Mouse (Mus musculus) CH12.LX (cell line): Measurements from ENCODE around the gene Zfp574. TPM values are rescaled to one million over a fixed set of nuclear protein-coding genes. Genes with fewer than 3 reads are reported as not detected.
A peak's percentile ranks its signal among the peaks of the same experiment; 100 is the strongest.

Experiments
- DNase-seq: peaks from one replicate; pipeline ENCODE4 v3.0.0-alpha.2; 2013; ENCODE audit errors: extremely low read depth
- H3K27ac ChIP-seq: 2 replicates; pipeline ENCODE4 v1.5.1; 2012; ENCODE audit warnings: low read depth, mild to moderate bottlenecking, control low read depth, moderate library complexity; ENCODE audit not compliant: insufficient read depth
- H3K27me3 ChIP-seq: replicated peaks from 2 replicates; pipeline ENCODE3; 2012; ENCODE audit warnings: inconsistent platforms
- H3K36me3 ChIP-seq, 2 experiments: replicated peaks in 1 of 2; 2 replicates each; pipeline versions ENCODE3 to v1.6.1; 2012; ENCODE audit warnings: inconsistent platforms in 1 of 2, low read length in 1 of 2, mild to moderate bottlenecking in 1 of 2, mixed read lengths in 1 of 2, moderate library complexity in 1 of 2; ENCODE audit not compliant: control insufficient read depth in 1 of 2, insufficient read depth in 1 of 2
- H3K4me1 ChIP-seq, 2 experiments: 2 replicates each; pipeline ENCODE4 v1.6.1; 2012; ENCODE audit warnings: inconsistent platforms in 1 of 2, moderate library complexity in 1 of 2; ENCODE audit not compliant: insufficient read depth in 2 of 2, control insufficient read depth in 1 of 2
- H3K4me2 ChIP-seq: 2 replicates; pipeline ENCODE4 v1.6.1; 2012; ENCODE audit warnings: low read depth, mild to moderate bottlenecking, control low read depth; ENCODE audit not compliant: poor library complexity, insufficient read depth, severe bottlenecking
- H3K4me3 ChIP-seq, 3 experiments: fragments of 150-350 bp in 1 of 3; sonication (generic) in 1 of 3; replicated peaks in 1 of 3; 2 replicates each; pipeline versions ENCODE3 to v1.5.1; 2011 to 2012; ENCODE audit warnings: low read depth in 2 of 3, low read length in 2 of 3, mild to moderate bottlenecking in 2 of 3, moderate library complexity in 2 of 3, control low read depth in 1 of 3, improper control_type of control experiment in 1 of 3, inconsistent platforms in 1 of 3, mixed read lengths in 1 of 3; ENCODE audit not compliant: poor library complexity in 1 of 3
- H3K79me2 ChIP-seq: replicated peaks from 2 replicates; pipeline ENCODE4 v1.6.1; 2012; ENCODE audit warnings: mild to moderate bottlenecking, moderate library complexity; ENCODE audit not compliant: control insufficient read depth, poor library complexity, insufficient read depth, severe bottlenecking; ENCODE audit errors: extremely low read depth
- H3K9ac ChIP-seq: 2 replicates; pipeline ENCODE4 v1.6.1; 2012; ENCODE audit warnings: low read depth, mild to moderate bottlenecking, control low read depth, moderate library complexity; ENCODE audit not compliant: insufficient read depth
- H3K9me3 ChIP-seq: replicated peaks from 2 replicates; pipeline ENCODE3; 2012; ENCODE audit warnings: low read length, inconsistent platforms, mixed read lengths
- BHLHE40 ChIP-seq: IDR thresholded peaks from 2 replicates; pipeline ENCODE4 v1.6.1; 2011; ENCODE audit warnings: mild to moderate bottlenecking, low read depth, low read length, improper control_type of control experiment
- CHD1 ChIP-seq: IDR thresholded peaks from 2 replicates; pipeline ENCODE4 v1.6.1; 2012; ENCODE audit warnings: low read depth, low read length, improper control_type of control experiment, inconsistent platforms
- CHD2 ChIP-seq: IDR thresholded peaks from 2 replicates; pipeline ENCODE4 v1.6.1; 2011; ENCODE audit warnings: low read length, improper control_type of control experiment
- ELF1 ChIP-seq: IDR thresholded peaks from 2 replicates; pipeline ENCODE4 v1.6.1; 2014; ENCODE audit warnings: low read depth, mild to moderate bottlenecking, inconsistent platforms, low read length, improper control_type of control experiment
- EP300 ChIP-seq: IDR thresholded peaks from 2 replicates; pipeline ENCODE4 v1.6.1; 2011; ENCODE audit warnings: low read length, improper control_type of control experiment
- GABPA ChIP-seq: IDR thresholded peaks from 2 replicates; pipeline ENCODE4 v1.6.1; 2012; ENCODE audit warnings: low read depth, low read length, improper control_type of control experiment, inconsistent platforms; ENCODE audit not compliant: insufficient replicate concordance
- HCFC1 ChIP-seq: IDR thresholded peaks from 2 replicates; pipeline ENCODE4 v1.6.1; 2012; ENCODE audit warnings: low read depth, mild to moderate bottlenecking, inconsistent platforms, low read length, improper control_type of control experiment
- JUN ChIP-seq: IDR thresholded peaks from 2 replicates; pipeline ENCODE4 v1.6.1; 2011; ENCODE audit warnings: low read depth, mild to moderate bottlenecking, low read length, improper control_type of control experiment, moderate library complexity; ENCODE audit not compliant: insufficient read depth
- JUND ChIP-seq: conservative IDR thresholded peaks from 2 replicates; pipeline ENCODE4 v1.6.1; 2011; ENCODE audit warnings: low read depth, low read length, improper control_type of control experiment
- KAT2A ChIP-seq: IDR thresholded peaks from 2 replicates; pipeline ENCODE4 v1.6.1; 2012; ENCODE audit warnings: low read length, improper control_type of control experiment, inconsistent platforms; ENCODE audit not compliant: insufficient replicate concordance
- MAFK ChIP-seq: IDR thresholded peaks from 2 replicates; pipeline ENCODE4 v1.6.1; 2011; ENCODE audit warnings: low read length, improper control_type of control experiment; ENCODE audit not compliant: insufficient replicate concordance
- MAX ChIP-seq: IDR thresholded peaks from 2 replicates; pipeline ENCODE4 v1.6.1; 2011; ENCODE audit warnings: low read length, improper control_type of control experiment
- MAZ ChIP-seq: IDR thresholded peaks from 2 replicates; pipeline ENCODE4 v1.6.1; 2012; ENCODE audit warnings: low read depth, mild to moderate bottlenecking, inconsistent platforms, low read length, improper control_type of control experiment, moderate library complexity
- MEF2A ChIP-seq: IDR thresholded peaks from 2 replicates; pipeline ENCODE4 v1.6.1; 2014; ENCODE audit warnings: low read depth, mild to moderate bottlenecking, inconsistent platforms, low read length, improper control_type of control experiment, borderline replicate concordance
- NELFE ChIP-seq: IDR thresholded peaks from 2 replicates; pipeline ENCODE4 v1.6.1; 2011; ENCODE audit warnings: low read depth, low read length, improper control_type of control experiment
- NRF1 ChIP-seq: IDR thresholded peaks from 2 replicates; pipeline ENCODE4 v1.6.1; 2014; ENCODE audit warnings: low read depth, mild to moderate bottlenecking, inconsistent platforms, low read length, improper control_type of control experiment, moderate library complexity
- PAX5 ChIP-seq: IDR thresholded peaks from 2 replicates; pipeline ENCODE4 v1.6.1; 2012; ENCODE audit warnings: low read length, inconsistent platforms, mixed read lengths
- POLR2A ChIP-seq: IDR thresholded peaks from 2 replicates; pipeline ENCODE4 v1.6.1; 2011; ENCODE audit warnings: low read depth, mild to moderate bottlenecking, improper control_type of control experiment, low read length
- POLR2AphosphoS2 ChIP-seq: IDR thresholded peaks from 2 replicates; pipeline ENCODE4 v1.6.1; 2011; ENCODE audit warnings: low read depth, low read length, improper control_type of control experiment
- RAD21 ChIP-seq: IDR thresholded peaks from 2 replicates; pipeline ENCODE4 v1.6.1; 2011; ENCODE audit warnings: low read depth, mild to moderate bottlenecking, low read length, improper control_type of control experiment, moderate library complexity
- RCOR1 ChIP-seq: conservative IDR thresholded peaks from 2 replicates; pipeline ENCODE4 v1.6.1; 2012; ENCODE audit warnings: low read depth, mild to moderate bottlenecking, inconsistent platforms, low read length, improper control_type of control experiment
- SIN3A ChIP-seq: IDR thresholded peaks from 2 replicates; pipeline ENCODE4 v1.6.1; 2012; ENCODE audit warnings: low read length, improper control_type of control experiment, inconsistent platforms
- SMC3 ChIP-seq: IDR thresholded peaks from 2 replicates; pipeline ENCODE4 v1.6.1; 2011; ENCODE audit warnings: low read depth, low read length, improper control_type of control experiment
- TCF12 ChIP-seq: IDR thresholded peaks from 2 replicates; pipeline ENCODE4 v1.6.1; 2014; ENCODE audit warnings: low read depth, mild to moderate bottlenecking, inconsistent platforms, low read length, improper control_type of control experiment
- USF2 ChIP-seq: conservative IDR thresholded peaks from 2 replicates; pipeline ENCODE4 v1.6.1; 2011; ENCODE audit warnings: low read depth, low read length, improper control_type of control experiment
- ZKSCAN1 ChIP-seq: IDR thresholded peaks from 2 replicates; pipeline ENCODE4 v1.6.1; 2012; ENCODE audit warnings: low read depth, inconsistent platforms, low read length, improper control_type of control experiment, borderline replicate concordance
- ZMIZ1 ChIP-seq: IDR thresholded peaks from 2 replicates; pipeline ENCODE4 v1.6.1; 2012; ENCODE audit warnings: low read depth, mild to moderate bottlenecking, inconsistent platforms, low read length, improper control_type of control experiment
- ZNF384 ChIP-seq: IDR thresholded peaks from 2 replicates; pipeline ENCODE4 v1.6.1; 2012; ENCODE audit warnings: low read depth, low read length, improper control_type of control experiment, inconsistent platforms
- dilution Hi-C: fragments of 300-500 bp; cut with MboI; formaldehyde crosslinking; loops from 2 replicates; pipeline ENCODE4 v1.14.3; 2020; ENCODE audit warnings: low sequenced_read_pairs; ENCODE audit not compliant: extremely low pct_unique_long_range_greater_than_20kb, extremely low pct_ligation_motif_present
- in situ Hi-C: fragments of 300-500 bp; cut with MboI; formaldehyde crosslinking; loops from 3 replicates; pipeline ENCODE4 v1.14.3; 2019; ENCODE audit warnings: low sequenced_read_pairs, low pct_ligation_motif_present, low pct_unique_long_range_greater_than_20kb, mixed read lengths
- polyA plus RNA-seq: library from polyadenylated mRNA; unstranded; fragments of >175 nt; gene quantifications from 2 replicates; pipeline ENCODE4 v1.2.1, GENCODE M21; 2012; ENCODE audit warnings: low read depth; ENCODE audit not compliant: insufficient read length
- total RNA-seq, 2 experiments: library from RNA; depleted of rRNA; stranded (reverse); fragments of 300-350 nt in 1 of 2; fragments of >200 nt in 1 of 2; gene quantifications; 2 replicates each; pipeline ENCODE4 v1.2.3; 2012 to 2014

Gene Zfp574
- total and polyA plus RNA-seq, 3 experiments: 3.4 to 13.3 (median 11.2) TPM

GRCm38 (mm10) chr7:25125716-25126281, 53.4 kb downstream of the Zfp574 start (continued):
- TF ChIP-seq MAFK: no peak
- peak; percentile 85 for TF ChIP-seq TCF12
- TF ChIP-seq ELF1: no peak
- no peak for TF ChIP-seq RAD21
- no peak for TF ChIP-seq ZMIZ1

- H3K79me2 ChIP-seq: peaks cover 85% of the 10 kb centered on the region
- dilution Hi-C loops: no loop called here
- no peaks in the 10 kb centered on the region for H3K27me3 ChIP-seq
- H3K4me2 ChIP-seq: peak overlapping the region; percentile 90
- peak overlapping the region; percentile 34 to 73 (median 53) for H3K4me3 ChIP-seq
- H3K4me1 ChIP-seq: peaks cover 24 to 58% of the 10 kb centered on the region in 2 experiments
- peak overlapping the region; percentile 79 for H3K9ac ChIP-seq
- no peaks in the 10 kb centered on the region for H3K9me3 ChIP-seq
- DNase-seq: no peak
- peak overlapping the region; percentile 96 for H3K27ac ChIP-seq
- TF ChIP-seq CHD2 (no peak), HCFC1 (no peak), MAZ (0 out of 2 replicates have a peak, but pooled peaks have one; percentile 29), POLR2AphosphoS2 (peak; percentile 71; the same call in 1 of the 2 replicates), NRF1 (no peak), SIN3A (peak; percentile 42; the same call in 1 of the 2 replicates), ZKSCAN1 (no peak), NELFE (peak; percentile 9; the same call in 1 of the 2 replicates), BHLHE40 (peak; percentile 71)
- in situ Hi-C loops: no loop called here
- peaks cover 13 to 51% of the 10 kb centered on the region in 2 experiments for H3K36me3 ChIP-seq
Measured at GRCm38 (mm10) chr7:25127971-25128370, 55.6 kb downstream of the Zfp574 start.

GRCm38 (mm10) chr7:25129390-25129979, 57.1 kb downstream of the Zfp574 start:
- H3K27me3 ChIP-seq: no peaks in the 10 kb centered on the region
- H3K36me3 ChIP-seq: peaks cover 6 to 40% of the 10 kb centered on the region in 2 experiments
- H3K9ac ChIP-seq: peak overlapping the region; percentile 93
- no peaks in the 10 kb centered on the region for H3K9me3 ChIP-seq
- peaks cover 70% of the 10 kb centered on the region for H3K79me2 ChIP-seq
- H3K4me1 ChIP-seq: peaks cover 30 to 53% of the 10 kb centered on the region in 2 experiments
- peak; percentile 94 for DNase-seq
- peak overlapping the region; percentile 73 to 96 (median 92) for H3K4me3 ChIP-seq
- peak overlapping the region; percentile 90 for H3K4me2 ChIP-seq
- in situ Hi-C loops (no loop called here), dilution Hi-C loops (no loop called here)
- peak overlapping the region; percentile 97 for H3K27ac ChIP-seq
- TF ChIP-seq JUN: peak; percentile 53; the same call in 1 of the 2 replicates
- TF ChIP-seq RCOR1: peak; percentile 97
- TF ChIP-seq MAX: no peak; the same call in 1 of the 2 replicates
- TF ChIP-seq USF2: no peak
- no peak; the same call in 1 of the 2 replicates for TF ChIP-seq NELFE
- peak; percentile 80; the same call in 1 of the 2 replicates for TF ChIP-seq KAT2A
- TF ChIP-seq SIN3A: peak; percentile 96
- no peak for TF ChIP-seq ZKSCAN1
- TF ChIP-seq RAD21: no peak; the same call in none of the 2 replicates
- peak; percentile 57 for TF ChIP-seq HCFC1
- peak; percentile 8 for TF ChIP-seq SMC3
- TF ChIP-seq GABPA: no peak
- TF ChIP-seq JUND: peak; percentile 49
- peak; percentile 88 for TF ChIP-seq BHLHE40
- TF ChIP-seq EP300: peak; percentile 97
- peak; percentile 69 for TF ChIP-seq ZNF384
- peak; percentile 27 for TF ChIP-seq CHD1
- TF ChIP-seq PAX5: no peak
- TF ChIP-seq POLR2A: peak; percentile 52; the same call in 1 of the 2 replicates
- TF ChIP-seq CHD2: peak; percentile 95
- peak; percentile 100 for TF ChIP-seq MEF2A
